Mouse (Mus musculus) spleen, postnatal 14 days (tissue): ENCODE data around the gene Nemp1.

ENCODE experiments used
- DNase-seq, 2 experiments: peaks; one replicate each; pipeline ENCODE4 v3.0.0; 2021 to 2022; ENCODE audit warnings: low spot score in 2 of 2

The Nemp1 gene

GRCm38 (mm10) chr10:127725136-127725535, 58.4 kb downstream of the Nemp1 start:
- DNase-seq, result no peak

DNA sequence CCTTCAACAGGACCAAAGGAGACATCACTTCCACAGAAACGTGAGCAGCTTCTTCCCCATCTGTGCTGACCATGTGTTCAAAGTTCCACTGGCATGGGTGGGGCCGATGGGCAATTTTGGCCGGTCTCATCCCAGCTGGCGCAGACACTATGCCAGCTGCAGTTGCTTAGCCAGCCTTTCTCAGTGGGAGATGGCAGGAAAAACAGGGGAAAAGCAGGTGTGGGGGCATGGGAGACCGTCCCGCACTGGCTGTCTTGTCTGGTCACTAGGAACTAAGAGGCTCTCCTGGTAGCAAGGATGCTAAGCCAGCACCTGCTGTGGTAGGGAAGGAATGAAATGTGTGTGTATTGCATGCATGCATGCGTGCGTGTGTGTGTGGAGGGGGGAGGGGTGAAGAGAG, 61.7 kb downstream of the Nemp1 start:
- no peak for DNase-seq

DNA sequence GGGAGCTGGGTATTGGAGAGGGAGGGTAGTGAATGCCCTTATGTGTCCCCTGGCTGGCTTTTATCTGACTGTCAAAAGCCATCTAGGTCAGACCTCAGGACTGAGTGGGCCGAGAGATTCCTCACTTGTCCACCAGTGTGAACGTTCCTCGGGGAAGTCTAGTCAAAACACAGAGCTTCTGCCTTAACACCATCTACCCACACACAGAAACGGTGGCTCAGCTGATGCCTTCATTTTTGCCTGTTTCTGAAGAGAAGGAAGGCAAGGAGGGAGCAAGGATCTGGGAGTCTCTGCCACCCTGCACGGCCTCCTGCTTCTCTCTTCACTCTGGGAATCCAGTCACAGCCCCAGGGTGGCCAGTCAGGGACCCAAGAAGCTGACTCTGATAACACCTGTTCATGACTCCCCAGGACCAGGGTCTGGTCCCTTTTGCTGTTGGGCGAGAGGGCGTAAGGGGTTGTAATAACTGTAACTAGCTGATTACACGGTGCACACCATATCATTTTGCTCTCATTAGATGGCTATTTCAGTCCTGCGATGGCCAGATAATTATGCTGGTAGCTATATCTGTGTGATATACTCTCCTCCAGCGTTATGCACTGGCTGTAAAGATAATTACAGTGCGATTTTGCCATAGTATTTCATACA, 63.7 kb downstream of the Nemp1 start:
- DNase-seq, result no peak

DNA sequence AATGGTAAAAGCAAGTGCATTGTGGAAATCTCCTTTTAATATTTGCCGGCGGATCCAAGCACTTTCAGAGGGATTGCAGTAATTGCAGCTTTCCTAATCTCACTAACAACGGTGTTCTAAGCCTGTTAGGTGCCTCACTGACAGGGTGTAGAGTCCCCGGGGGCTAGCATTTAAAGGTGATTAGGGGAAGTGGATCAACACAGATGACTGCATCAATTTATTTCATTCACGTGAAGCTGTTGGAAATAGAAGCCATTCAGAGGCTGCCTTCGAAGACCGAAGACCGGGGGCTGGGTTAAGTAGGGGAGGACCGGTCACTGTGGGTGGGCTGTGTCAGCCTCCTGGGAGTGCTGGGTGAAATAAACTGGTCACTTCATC, 64.2 kb downstream of the Nemp1 start:
- DNase-seq, result no peak

- no peak for DNase-seq
These were observed 64.7 kb downstream of the Nemp1 start for GRCm38 (mm10) chr10:127731397-127731796.

DNA sequence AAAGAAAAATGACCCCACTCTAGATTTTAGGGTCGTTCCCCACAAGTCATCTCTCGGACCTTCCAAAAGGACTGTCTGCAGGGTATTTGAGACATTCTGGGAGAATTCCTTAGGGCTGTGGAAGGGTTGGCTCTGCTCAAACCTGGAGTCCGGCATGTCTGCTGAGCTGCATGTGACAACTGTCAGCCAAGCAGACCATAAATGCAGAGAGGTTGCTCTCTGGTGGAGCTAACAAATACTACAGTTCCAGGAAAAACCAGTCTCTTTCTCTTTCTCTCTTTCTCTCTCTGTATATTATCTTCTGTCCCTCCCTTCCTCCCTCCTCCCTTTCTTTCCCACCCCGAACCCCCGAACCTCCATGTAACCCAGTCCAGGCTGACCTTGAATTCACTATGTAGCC, 67.7 kb downstream of the Nemp1 start:
- no peak for DNase-seq

DNA sequence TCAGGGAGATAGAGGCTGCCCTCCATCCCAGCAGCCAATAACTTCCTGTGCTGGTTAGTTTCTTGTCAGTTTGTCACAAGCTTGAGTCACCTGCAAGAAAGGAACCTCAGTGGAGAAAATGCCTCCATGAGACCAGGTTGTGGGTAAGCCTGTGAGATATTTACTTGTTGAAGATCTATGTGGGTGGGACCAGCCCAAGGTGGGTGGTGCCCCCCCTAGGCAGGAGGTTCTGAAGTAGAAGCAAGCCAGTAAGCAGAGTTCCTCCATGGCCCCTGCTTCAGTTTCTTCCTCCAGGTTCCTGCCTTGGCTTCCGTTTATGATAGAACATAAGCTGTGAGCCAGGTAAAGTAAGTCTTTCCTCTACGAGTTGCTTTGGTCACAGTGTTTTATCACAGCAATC, 69.6 kb downstream of the Nemp1 start:
- DNase-seq, result no peak

- no peak for DNase-seq
These were observed 70.2 kb downstream of the Nemp1 start for GRCm38 (mm10) chr10:127736916-127737315.

DNA sequence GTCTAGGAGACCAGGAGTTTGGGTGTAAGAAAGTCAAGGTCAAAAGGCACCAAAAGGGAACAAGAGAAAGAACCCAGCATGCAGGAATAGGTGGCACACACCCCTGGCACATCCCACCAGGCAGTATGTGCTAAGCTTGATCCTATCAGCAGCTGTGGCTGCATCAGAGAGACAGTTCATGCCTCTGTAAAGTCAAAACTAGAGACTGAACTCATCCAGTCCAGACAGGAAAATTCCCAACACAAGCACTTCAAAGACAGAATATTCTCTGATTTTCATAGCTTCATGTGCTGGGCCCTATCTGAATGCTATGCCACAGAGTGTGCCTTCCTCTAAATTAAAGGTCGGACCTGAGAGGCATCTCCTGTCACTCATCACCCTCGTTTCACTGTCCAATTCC, 70.9 kb downstream of the Nemp1 start:
- no peak for DNase-seq

DNA sequence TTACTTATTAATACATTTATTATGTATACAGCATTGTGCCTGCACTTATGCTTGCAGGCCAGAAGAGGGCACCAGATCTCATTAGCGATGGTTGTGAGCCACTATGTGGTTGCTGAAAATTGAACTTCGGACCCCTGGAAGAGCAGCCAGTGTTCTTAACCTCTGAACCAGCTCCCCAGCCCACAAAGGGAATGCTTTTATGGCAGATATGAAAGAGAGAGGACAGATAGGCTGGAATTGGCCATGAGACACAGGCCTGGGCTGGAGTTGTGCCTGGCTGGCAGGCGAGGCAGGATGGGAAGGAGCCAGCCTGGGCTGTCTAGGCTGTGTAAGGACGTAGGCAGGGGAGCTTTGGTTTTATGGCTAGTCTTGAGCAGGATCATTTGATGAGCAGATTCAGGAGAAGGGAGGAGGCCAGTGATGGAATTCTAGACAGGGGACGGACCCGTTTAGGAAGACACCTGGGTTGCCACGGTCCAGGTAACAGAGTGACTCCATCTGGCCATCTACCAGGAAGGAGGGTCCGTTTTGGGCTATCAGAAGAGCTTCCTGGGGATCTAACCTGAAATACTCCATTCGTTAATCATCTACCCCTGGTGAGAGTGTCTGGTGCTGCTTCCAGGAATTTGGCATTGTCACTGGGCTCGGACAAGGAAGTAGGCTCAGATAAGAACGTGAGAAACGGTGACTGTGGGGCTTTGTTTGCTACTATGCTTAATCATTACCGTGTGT, 71.6 kb downstream of the Nemp1 start:
- DNase-seq, result peak in 1 of 2 experiments; percentile 56

GRCm38 (mm10) chr10:127739083-127739660, 72.5 kb downstream of the Nemp1 start, which contains the start of gene Zbtb39:
TSS of gene Zbtb39 (plus strand) at chr10:127739538.
- peak; percentile 60 to 76 for DNase-seq

DNA sequence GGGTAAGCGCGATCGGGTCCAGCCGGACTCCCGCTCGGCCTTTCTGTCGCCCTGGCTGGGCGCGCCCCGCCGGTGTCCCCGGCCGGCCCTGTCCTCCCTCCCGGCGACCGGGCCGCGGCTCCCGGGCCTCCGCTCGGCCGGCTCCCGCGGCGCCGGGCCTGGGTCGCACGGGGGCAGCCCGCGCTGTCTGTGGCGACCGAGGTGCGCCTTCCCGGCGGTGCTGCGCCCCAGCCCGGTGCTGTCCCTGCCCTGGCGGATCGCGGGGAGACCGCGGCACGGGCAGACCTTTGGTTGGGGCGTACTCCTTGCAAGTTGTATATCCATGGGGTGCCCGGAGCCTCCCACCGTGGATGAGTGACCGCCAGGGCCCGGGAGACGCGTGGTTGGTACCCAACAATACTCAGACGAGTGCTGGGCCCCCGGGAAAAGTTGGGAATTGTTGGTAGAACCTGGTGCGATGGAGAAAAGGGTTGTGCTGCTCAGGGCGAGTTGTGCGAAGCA, 73.0 kb downstream of the Nemp1 start:
- peak in 1 of 2 experiments; percentile 19 for DNase-seq

- DNase-seq, result peak in 1 of 2 experiments; percentile 41
These were observed 78.0 kb downstream of the Nemp1 start for GRCm38 (mm10) chr10:127744661-127745060.

DNA sequence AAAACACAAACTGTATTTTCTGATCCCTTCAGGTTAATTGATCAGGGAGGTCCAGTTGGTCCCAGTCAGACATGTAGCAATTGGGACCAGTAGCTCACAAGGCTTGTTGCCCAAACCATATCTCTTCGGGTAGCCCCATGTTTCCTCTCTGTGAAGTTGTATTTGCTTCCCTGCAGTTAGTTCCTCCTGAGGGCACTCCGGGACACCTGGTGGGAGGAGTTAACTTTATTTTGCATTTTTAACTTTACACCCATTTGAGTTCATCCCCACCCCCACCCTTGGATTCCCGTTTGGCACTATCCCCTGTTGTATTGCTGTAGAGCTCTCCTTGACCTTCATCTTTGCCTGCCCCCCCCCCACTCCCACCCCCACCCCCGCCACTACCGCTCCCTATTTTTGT, 79.2 kb downstream of the Nemp1 start:
- no peak for DNase-seq

- no peak for DNase-seq
These were observed 80.6 kb downstream of the Nemp1 start for GRCm38 (mm10) chr10:127747254-127747653.

- no peak for DNase-seq
These were observed 82.3 kb downstream of the Nemp1 start for GRCm38 (mm10) chr10:127748847-127749612.

- no peak for DNase-seq
These were observed 83.6 kb downstream of the Nemp1 start for GRCm38 (mm10) chr10:127750136-127750777.
